Mouse (Mus musculus): ENCODE results near the gene Nudt22. TPM values are rescaled to one million over a fixed set of nuclear protein-coding genes. Genes with fewer than 3 reads are reported as not detected.

The Nudt22 gene
- total RNA-seq, 2 experiments from 2014 or later: 12.2 to 14.2 TPM

DNA sequence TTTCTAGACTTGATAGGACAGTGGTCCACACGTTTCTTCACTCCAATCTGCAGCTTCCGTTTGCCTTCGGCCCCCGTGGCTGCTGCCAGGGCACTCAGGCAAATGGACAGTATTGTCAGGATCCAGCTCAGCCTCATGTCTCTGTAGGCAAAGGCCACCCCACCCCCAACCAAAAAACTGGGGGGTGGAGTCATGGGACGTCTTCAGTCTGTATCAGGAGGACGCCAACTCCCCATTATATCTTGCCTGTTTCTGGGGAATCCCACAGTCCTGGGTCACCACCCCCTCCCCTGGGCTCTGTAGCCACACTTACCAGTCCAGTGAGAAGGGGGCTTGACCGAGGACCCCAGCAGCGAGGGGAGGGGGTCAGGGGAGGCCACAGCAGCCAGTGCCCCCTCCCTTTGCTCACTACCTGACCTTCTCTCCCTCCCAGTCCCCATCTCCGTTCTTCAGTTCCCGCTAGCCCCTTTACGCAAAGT, 16.9 kb downstream of the Nudt22 start:
- peak; percentile 37 to 55 for DNase-seq (ENCODE audit: low spot score in 2 of 2)

DNA sequence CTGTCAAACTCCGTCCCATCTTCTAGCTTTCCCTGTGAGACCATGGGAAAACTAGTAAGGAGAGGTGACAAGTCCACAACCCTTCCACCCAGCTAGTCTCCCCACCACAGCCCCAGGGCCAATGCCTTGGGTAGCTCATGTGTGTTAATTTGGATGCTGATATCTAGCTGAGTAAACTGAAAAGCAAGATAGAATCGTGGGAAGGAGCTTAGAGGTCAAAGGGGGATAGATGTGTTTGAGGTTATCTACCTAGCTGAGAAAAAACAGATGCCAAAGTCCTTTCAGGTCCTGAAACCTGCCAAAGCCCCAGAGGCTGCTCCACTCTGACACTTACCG, 17.3 kb downstream of the Nudt22 start:
- no peak for DNase-seq (ENCODE audit: low spot score in 2 of 2)

DNA sequence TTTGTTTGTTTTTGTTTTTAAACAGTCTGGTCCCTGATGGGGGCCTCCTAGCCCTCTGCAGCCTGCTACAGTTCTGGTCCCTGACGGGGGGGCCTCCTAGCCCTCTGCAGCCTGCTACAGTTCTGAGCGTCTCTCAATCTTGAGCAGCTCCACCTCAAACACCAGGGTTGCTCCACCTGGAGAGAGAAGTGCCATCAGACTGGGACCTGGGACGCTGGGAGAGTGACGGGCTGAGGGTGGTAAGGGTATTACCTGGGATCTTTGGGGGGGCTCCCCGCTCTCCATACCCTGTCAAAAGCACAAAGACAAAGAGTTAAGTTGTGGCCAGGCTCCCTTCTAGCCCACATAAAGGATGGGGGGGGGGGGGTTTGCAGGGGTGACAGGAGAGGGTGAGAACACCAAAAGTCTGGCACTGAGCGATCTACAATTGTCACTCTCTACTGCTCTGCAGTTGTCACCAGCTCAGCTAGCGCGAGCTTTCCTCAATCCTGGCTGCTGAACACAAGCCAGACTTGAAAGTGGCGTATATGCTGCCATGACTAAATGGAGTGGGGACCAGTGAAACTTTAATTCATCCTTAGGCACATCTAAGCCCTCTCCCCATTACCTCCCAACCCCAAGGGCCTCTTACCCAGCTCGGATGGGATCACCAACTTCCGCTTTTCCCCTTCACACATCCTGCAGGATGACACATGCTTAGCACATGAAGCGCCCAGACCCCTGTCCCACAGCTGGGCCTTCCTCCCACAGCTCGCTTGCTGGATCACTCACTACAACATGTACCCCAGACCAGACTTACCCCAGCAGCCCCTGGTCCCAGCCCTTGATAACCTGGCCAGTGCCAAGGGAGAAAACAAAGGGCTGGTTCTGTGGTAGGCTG, 17.9 kb downstream of the Nudt22 start:
- DNase-seq (ENCODE audit: low spot score in 2 of 2): no peak

DNA sequence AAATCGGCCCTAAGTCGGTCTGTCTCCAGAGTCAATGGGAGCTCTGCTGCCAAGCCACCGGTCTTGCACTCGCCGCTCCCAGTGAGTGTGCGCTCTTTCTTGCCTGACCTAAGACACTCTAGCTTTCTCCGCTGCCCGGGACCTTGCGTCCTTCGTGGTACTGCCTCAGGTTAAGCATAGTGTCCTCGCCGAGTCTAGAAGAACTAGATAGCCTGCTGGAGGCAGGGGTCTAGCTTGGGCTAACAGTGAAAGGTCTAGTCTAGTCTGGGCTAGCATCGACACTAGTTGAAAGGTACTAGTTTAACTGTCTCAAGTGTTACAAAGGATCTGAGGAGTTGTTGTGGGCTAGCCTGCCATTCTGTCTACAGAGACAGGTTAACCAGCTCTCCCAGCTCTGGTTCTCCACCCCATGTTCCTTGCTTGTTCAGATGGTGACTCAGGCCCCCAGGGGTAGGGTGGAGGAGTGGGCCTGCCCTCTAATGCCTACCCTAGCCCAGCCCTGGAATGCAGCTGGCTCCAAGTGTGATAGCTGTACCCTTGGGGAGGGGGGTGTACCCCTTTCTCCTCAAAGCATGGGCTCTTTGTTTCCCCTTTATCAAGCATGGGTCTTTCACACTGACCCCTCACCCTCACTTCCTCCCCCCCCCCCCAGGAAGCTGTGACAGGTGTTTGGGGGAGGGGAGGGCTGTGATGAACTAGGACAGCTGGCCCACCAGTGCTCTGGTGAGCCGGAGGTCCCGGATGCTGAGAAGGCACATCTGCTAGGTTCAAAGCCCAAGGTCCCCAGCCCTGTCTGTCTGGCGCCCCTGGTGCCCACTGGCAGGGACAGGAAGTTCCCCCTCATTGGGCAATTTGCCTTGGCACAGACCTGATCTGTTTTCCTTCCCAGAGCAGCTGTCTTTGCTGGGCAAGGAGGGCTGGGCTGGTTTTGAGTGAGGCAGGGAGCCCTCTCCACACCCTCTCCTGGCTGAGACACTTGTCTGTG, 20.1 kb downstream of the Nudt22 start, which contains the start of gene Plcb3:
Gene Plcb3 (minus strand): TSS at position 934 of the 985 bp plus-strand sequence.
- DNase-seq (ENCODE audit: low spot score in 2 of 2): peak; percentile 37 to 41

DNA sequence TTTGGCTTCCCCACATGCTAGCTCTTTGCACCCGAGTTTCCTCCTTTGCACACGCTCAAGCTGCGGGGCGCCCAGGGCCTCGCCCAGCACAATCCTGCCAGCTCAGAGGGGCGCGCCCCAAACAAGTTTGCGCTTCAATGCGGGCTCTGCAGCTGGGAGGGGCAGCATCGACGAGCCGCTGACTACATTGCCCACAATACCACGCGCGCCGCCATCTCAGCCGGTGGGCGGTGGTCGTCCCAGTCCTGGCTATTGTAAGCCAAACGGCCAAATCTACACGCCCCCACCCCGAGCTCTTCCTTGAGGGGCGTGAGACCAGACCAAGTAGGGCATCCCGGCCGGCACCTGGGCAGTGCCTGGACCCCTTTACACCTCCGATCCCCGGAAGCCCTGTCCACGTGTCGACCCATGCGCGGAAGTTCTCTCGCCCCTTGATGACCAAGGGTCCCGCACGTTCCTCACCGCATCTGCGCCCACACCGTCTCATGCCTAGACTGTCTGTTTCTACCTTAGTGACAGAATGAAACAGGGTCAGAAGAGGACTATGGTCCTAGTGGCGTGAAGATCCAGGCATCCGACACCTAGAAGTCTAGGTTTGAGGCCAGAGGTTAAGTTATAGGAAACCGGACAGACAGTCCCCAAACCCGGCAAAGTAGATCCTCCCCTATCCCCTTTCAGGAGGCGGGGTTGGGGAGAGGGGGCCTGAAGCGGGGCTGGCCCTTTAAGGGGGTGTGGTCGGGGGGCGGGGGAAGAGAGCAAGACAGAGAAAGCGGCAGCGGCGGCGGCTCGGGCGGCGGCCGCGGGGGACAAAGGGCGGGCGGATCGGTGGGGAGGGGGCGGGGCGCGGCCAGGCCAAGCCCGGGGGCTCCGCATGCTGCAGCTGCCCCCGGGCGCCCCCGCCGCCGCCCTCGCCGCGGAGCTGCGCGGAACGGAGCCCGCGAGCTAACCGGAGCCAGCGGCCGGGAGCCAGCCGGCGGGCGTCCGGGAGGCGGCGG, 21.4 kb downstream of the Nudt22 start, which contains the start of gene Ppp1r14b:
Gene Ppp1r14b (plus strand): TSS at position 758 of the 995 bp plus-strand sequence.
- peak; percentile 70 to 77 for DNase-seq (ENCODE audit: low spot score in 2 of 2)

DNA sequence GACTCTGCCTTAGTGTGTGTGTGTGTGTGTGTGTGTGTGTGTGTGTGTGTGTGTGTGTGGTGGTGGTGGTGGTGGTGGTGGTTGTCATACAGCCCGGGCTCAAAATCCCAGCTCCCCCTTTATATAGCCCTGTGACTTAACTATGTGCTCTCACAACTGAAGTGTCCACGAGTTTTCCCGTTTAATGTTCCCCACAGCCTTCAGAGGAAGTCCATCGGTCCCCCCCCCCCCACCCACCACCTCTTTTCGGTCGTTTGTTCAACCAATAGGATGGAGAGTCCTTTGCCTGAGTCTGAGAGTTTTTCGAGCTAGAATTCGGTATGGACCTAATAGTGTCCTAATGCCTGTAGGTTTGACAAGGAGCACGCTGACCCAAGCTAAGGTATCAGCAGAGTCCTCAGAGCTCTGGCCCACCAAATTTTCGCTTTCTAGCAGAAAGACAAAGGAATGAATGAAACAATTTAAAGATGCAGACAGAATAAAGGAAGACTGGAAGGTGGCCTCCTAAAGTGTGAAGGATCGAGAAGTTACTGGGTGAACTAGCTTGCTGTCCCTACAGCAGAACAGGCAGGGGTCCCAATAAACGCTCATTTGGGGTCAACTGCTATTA, 22.2 kb downstream of the Nudt22 start:
- DNase-seq (ENCODE audit: low spot score in 2 of 2): no peak

DNA sequence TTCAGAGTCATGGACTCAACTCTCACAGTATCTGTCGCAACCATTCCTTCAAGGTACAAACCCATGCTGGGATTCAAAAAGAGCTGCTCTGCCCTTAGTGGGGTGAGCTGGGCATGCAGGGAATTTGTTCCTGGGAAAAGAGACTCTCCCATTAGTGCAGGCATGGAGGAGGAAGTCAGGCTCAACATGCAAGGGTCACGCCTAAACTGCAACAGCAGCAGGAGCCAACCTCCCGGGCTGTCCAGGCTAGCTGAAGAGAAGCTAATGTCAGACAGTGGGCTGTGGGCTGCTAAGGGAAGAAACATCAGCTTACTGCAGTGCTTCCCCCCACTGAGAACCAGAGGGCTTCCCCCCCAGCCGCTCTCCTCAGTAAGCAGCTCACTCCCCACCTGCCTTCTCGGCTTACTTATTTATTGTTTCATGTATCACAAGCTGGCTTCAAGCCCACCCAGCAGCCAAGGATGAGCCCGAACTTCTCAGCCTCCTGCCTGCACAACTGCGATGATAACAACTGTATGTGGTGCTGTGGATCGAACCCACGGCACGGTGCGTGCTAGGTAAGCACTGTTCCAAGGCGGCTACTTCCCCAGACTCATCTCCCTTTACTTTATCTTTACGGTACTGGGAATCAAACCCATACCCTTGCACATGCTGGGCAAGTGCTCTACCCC, 23.5 kb downstream of the Nudt22 start:
- DNase-seq (ENCODE audit: low spot score in 2 of 2): no peak

DNA sequence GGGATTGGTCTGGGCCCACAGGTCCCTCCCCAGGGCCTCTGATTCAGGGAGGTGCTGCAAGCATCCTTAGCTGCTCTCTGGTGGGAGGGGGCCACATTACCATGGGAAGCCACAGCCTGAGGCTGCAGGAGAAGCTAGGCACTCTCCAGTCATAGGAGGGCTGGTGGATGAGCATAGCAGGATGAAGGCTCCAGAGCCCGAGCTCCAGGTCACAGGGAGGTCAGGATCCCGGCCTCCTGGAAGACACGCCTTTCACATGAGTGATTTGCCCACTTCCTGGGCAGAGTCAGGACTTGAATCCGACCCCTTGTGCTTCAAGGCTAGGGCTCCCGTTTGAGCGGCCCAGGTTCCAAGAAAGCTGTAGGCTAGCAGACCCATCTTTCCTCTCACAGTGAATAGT, 24.3 kb downstream of the Nudt22 start:
- no peak for DNase-seq (ENCODE audit: low spot score in 2 of 2)

DNA sequence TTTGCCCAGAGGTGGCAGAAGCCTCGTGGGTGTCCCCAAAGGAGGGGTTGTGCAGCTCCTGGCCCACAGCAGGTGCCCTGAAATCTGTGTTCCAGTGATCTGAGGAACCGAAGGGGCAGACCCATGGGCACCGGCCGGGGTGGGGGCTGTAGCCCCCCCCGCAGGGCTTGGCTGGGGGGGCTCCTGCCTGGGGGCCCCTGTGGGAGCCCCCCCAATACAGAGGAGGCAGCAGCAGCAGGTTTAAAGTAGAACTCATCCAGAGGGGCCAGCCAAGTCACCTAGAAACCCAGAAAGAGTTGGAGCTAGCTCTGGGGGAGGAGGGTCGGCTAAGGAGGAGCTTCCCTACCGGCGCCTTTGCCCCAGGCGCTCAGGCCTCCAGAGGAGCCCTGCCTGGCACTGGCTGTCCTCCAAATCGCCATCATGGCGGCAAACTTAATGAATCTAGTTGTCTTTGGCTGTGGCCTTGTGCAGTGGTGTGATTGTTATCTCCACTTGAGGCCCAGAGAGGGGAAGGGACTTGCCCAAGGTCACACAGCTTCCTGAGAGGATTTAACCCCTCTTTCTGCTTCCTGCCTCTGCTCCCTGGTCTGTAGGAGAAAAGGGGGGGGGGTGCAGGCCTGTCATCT, 25.3 kb downstream of the Nudt22 start:
- no peak for DNase-seq (ENCODE audit: low spot score in 2 of 2)

DNA sequence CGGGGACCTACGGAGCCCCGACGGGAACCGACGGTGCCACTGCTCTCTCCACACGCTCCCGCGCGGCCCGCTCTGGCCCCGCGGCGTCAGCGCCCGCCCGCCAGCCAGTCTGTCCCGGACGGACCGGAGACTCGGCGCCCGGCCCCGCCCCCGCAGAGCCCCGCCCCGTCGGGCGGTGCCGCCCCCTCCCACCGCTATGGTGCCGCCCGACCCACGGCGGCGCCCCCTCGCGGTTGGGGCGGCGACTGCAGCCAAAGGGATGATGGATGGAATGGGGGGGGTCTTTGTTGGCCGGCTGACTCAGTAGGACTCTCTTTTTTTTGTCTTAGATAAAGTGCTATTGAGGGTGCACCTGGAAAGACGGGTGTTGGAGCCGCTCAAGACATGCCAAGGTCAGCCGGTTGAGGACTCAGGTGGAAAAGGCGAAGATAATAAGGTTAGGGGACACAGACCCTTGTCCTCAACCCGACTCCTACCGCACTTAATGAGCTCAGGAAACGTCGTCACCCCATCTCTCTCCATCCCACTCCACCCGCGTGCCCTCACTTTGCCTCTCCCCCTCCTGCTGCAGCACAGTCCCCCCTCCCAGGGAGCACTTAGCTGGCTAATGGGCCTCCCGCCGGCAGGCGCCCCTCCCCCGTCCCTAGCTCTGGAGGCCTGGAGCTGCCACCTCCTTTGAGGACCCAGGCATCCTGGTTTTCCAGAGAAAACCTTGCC, 26.1 kb downstream of the Nudt22 start:
- DNase-seq (ENCODE audit: low spot score in 2 of 2): peak in 1 of 2 experiments; percentile 20

DNA sequence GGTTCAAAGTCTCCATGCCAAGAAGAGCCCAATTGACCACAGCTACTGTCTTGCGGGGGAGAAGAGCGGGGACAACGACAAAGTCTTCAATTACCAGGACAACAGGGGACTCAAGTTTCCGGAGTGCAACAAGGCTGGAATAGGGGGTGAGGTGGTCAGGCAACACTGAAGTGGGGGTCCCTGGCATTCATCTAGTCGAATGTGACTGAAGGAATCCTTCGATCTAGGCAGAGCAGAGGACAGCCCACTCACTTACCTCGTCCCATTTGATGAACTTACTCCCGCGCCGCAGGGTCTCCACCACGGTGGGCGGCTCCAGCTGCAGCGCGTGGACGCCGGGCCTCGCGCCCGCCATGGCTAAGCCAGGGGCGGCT, 26.6 kb downstream of the Nudt22 start:
- DNase-seq (ENCODE audit: low spot score in 2 of 2): no peak

DNA sequence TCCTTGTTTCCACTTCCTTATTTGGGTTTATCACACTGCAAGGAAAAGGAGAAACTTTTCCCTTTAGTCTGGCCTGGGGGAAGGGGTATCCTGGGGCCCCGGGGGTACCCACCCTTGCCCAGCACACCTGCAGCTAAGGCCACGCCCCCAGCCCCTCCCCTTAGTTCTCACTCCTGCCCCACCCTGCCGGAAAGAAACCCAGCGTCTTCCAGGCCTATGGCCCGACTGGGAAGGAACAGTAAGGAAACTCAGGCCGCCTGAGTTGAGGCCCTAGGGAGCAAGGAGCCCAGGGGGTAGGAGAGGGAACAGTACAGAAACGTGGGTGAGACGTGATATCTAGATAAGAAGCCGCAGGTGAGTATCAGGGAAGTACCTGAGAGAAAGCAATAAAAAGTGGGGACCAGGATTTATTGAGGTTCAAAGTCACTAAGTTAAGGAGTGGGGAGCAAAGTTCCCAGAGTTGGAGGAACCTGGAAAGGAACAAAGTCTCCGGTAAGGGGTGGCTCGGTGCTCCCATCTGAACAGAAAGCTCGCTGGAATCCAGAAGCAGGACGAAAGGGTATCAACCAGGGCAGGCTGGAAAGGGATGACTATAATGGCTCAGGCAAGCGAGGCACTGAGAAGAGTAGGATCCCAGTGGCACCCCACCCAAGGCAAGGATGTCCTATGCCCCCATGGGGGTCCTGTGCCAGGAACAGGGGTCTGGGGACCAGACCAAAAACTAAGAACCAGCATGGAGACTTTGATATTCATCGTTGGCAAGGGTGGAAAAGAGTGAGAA, 27.2 kb downstream of the Nudt22 start:
- DNase-seq (ENCODE audit: low spot score in 2 of 2): no peak

DNA sequence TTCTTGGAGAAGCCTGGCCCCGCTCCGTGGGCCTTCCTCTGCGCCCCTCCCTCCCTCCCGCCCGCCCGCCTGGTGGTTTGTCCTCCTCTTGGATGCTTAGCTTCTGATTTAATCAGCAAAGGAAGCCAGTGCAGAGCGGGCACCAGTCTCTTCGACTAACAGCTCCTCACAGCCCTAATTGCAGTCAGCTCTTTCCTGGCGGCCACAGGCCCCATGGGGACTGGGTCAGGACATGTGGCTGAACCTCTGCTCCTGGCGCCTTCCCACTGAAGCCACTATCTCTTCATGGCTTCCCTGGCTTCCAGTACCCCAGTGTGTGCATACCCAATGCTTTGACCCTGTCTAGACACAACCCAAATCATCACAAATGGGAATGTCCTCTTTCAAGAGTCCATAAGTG, 39.5 kb downstream of the Nudt22 start:
- DNase-seq (ENCODE audit: low spot score in 2 of 2): no peak

DNA sequence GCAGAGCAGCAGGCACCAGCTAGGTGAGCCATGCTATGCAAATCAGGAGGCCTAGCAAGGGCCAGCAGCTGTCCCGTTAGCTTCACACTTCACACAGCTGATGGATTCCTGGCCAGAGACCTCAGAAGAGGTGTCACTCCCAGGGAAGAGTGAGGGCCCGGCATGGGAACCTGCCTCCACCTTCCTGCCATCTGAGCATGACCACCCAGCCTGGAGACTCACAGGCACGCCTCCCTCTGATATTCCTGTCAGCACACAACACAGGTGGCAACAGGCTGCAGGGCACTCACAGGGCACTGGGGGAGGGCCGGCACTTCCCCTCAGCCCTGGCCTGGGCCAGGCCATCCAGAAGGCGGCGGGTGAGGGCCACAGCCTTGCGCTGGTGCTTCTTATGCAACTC, 40.5 kb downstream of the Nudt22 start:
- DNase-seq (ENCODE audit: low spot score in 2 of 2): no peak

DNA sequence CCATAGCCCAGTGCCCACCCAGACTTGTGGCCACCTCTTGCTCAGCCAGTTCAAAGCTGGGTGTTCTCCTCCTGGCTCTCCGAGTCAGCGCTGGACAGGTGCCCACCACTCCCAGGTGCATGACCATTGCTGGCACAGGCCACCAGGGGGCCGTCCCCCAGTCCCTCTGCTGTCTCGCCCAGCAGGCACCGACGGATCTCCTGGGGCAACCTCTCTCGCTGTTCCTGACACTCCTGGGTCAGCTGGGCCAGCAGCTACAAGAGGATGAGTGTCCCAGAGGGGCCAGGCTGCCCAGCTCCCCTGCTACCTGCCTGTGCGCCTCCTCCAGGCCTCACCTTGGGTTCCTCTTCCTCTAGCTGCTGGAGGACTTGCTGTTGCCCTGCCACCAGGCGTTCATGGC, 41.9 kb downstream of the Nudt22 start:
- no peak for DNase-seq (ENCODE audit: low spot score in 2 of 2)

DNA sequence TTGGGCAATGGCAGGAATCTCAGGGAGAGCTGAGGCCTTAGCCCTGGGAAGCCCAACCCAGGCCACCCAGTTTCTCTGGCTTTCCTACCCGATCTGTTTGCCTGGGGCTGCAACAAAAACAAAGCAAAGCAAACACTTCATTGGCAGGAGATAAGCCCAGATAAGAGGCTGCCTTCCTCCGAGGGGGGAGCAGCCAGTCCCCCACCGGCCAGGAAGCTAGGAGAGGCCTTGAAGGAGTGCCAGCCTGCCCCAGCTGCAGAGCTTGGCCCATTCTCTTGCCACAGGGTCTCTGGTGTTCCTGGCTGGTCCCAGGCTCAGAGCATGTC, 43.2 kb downstream of the Nudt22 start:
- no peak for DNase-seq (ENCODE audit: low spot score in 2 of 2)

DNA sequence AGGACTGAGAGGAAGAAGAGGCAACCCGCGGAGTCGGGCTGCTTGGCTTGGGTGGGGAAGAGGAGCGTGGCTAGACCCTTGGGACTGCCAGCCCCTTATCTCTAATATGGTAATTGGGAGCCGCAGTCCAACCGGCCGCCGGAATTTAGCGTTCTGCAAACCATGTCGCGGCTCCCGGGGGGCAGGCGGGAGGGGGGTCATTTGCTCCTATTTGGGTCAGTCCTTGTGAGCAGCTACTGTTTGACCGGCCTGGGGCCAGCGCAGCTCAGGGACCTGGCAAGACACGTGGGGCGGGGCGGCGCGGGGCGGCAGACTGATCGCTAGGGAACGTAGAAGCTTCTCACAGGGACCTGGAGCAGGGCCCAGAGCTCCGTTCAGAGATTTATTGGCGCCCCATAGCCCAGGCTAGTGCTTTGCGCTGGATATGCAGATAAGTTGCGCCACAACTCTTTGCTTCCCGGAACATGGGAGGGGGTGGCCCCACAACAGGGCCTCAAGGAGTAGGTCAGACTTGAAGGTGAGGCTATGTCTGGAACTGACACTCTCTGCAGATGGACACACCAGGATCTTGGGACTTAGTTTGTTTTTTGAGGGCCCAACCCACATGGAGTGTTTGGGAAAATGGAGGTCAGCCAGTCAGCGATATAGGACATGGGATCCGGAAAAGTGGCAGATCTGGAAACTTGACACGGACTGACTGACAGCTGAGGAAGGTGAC, 43.8 kb downstream of the Nudt22 start:
- peak; percentile 43 to 68 for DNase-seq (ENCODE audit: low spot score in 2 of 2)
